Mouse (Mus musculus) heart, postnatal 0 days (tissue): ENCODE measurements around the gene Sgta.

Experiments used
- CTCF ChIP-seq: IDR thresholded peaks from 2 replicates; pipeline ENCODE4 v1.5.1; 2016; ENCODE audit warnings: antibody characterized with exemption, control low read depth, low read depth
- EP300 ChIP-seq: IDR thresholded peaks from 2 replicates; pipeline ENCODE4 v1.6.1; 2016; ENCODE audit warnings: antibody characterized with exemption, low read depth

DNA sequence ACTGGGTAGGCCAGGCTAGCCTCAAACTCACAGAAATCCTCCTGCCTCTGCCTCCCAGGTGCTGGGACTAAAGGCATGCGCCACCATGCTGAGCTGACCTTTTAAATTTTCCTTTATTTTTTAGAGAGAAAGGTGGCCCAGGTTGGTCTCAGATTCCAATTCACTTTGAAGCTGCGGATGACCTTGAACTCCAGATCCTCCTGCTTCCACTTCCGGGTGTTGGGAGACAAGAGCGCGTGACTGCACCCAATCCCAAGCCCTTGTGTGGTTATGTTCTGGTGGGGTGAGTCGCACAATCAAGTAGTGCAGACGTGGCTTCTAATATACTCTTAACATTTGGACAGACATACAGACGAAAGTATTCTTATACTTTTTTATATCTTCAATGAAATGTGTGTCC, 63.5 kb downstream of the Sgta start:
- no peak for TF ChIP-seq CTCF
- no peak for TF ChIP-seq EP300
